Mouse (Mus musculus) ES-E14 (cell line): ENCODE measurements around the gene Ampd3. TPM values are rescaled to one million over a fixed set of nuclear protein-coding genes. Genes with fewer than 3 reads are reported as not detected.

ENCODE experiments used
- DNase-seq: peaks from one replicate; pipeline ENCODE4 v3.0.0-alpha.2; 2013; ENCODE audit warnings: low read depth, low spot score
- H3K27ac ChIP-seq: 2 replicates; pipeline ENCODE4 v1.5.1; 2012; ENCODE audit warnings: low read depth, mild to moderate bottlenecking, low read length, moderate library complexity, mixed read lengths; ENCODE audit not compliant: poor library complexity, insufficient read depth, severe bottlenecking
- H3K36me3 ChIP-seq: 2 replicates; pipeline ENCODE4 v1.6.1; 2012; ENCODE audit warnings: mild to moderate bottlenecking, low read length, moderate library complexity, mixed read lengths; ENCODE audit not compliant: control insufficient read depth, poor library complexity, insufficient read depth, severe bottlenecking
- H3K4me1 ChIP-seq, 2 experiments: fragments of 150-350 bp in 1 of 2; sonication (generic) in 1 of 2; 2 replicates each; pipeline ENCODE4 v1.6.1; 2012; ENCODE audit warnings: low read length in 2 of 2, mild to moderate bottlenecking in 1 of 2, mixed read lengths in 1 of 2; ENCODE audit not compliant: control insufficient read depth in 2 of 2, insufficient read depth in 2 of 2, poor library complexity in 1 of 2
- H3K4me3 ChIP-seq, 2 experiments: fragments of 150-350 bp in 1 of 2; sonication (generic) in 1 of 2; 2 replicates each; pipeline ENCODE4 v1.5.1; 2012; ENCODE audit warnings: low read length in 2 of 2, low read depth in 1 of 2, mild to moderate bottlenecking in 1 of 2, mixed read lengths in 1 of 2; ENCODE audit not compliant: insufficient read depth in 1 of 2, poor library complexity in 1 of 2, severe bottlenecking in 1 of 2
- H3K9ac ChIP-seq: 2 replicates; pipeline ENCODE4 v1.6.1; 2012; ENCODE audit warnings: low read depth, mild to moderate bottlenecking, low read length, mixed read lengths; ENCODE audit not compliant: poor library complexity, insufficient read depth, severe bottlenecking
- H3K9me3 ChIP-seq: fragments of 150-350 bp; sonication (generic); 2 replicates; pipeline ENCODE4 v1.6.1; 2012; ENCODE audit warnings: low read depth, mild to moderate bottlenecking, low read length; ENCODE audit not compliant: control insufficient read depth, insufficient read depth
- CHD2 ChIP-seq: IDR thresholded peaks from 2 replicates; pipeline ENCODE4 v1.6.1; 2014; ENCODE audit warnings: mild to moderate bottlenecking, low read depth, low read length, inconsistent platforms
- HCFC1 ChIP-seq: IDR thresholded peaks from 2 replicates; pipeline ENCODE4 v1.6.1; 2012; ENCODE audit warnings: low read length, inconsistent platforms, borderline replicate concordance; ENCODE audit not compliant: insufficient read depth
- MAFK ChIP-seq: IDR thresholded peaks from 2 replicates; pipeline ENCODE4 v1.6.1; 2014; ENCODE audit warnings: mild to moderate bottlenecking, low read depth, low read length, inconsistent platforms; ENCODE audit not compliant: insufficient read depth
- ZC3H11A ChIP-seq: IDR thresholded peaks from 2 replicates; pipeline ENCODE4 v1.6.1; 2012; ENCODE audit warnings: low read depth, mild to moderate bottlenecking, inconsistent platforms, low read length, borderline replicate concordance
- ZNF384 ChIP-seq: IDR thresholded peaks from 2 replicates; pipeline ENCODE4 v1.6.1; 2012; ENCODE audit warnings: low read depth, low read length, inconsistent platforms
- in situ Hi-C, 2 experiments: fragments of 600-800 bp; cut with MboI; formaldehyde crosslinking; loops; one replicate each; pipeline ENCODE4 v1.15.1; 2025; ENCODE audit warnings: low sequenced_read_pairs in 2 of 2, inconsistent platforms in 1 of 2; ENCODE audit not compliant: unreplicated experiment in 2 of 2
- total RNA-seq: library from RNA; depleted of rRNA; stranded (reverse); fragments of 300-350 nt; gene quantifications from 2 replicates; pipeline ENCODE4 v1.2.3, GENCODE M21; 2012

Gene Ampd3
- total RNA-seq, 1 experiment, result 2.4 TPM

GRCm38 (mm10) chr7:110847321-110847720 is 79.3 kb downstream of the Ampd3 start:
- H3K9ac ChIP-seq, result no peak overlapping the region
- in situ Hi-C loops, result no loop called here
- H3K4me1 ChIP-seq, result no peaks in the 10 kb centered on the region
- TF ChIP-seq HCFC1 (no peak), ZNF384 (no peak), CHD2 (no peak), ZC3H11A (no peak), MAFK (no peak)
- H3K9me3 ChIP-seq, result no peaks in the 10 kb centered on the region
- H3K4me3 ChIP-seq, result no peak overlapping the region
- no peaks in the 10 kb centered on the region for H3K36me3 ChIP-seq
- no peak overlapping the region for H3K27ac ChIP-seq
- no peak for DNase-seq

GRCm38 (mm10) chr7:110848371-110848770 is 80.4 kb downstream of the Ampd3 start:
- Histone ChIP-seq H3K27ac (no peak overlapping the region), H3K4me3 (no peak overlapping the region), H3K9me3 (no peaks in the 10 kb centered on the region), H3K36me3 (no peaks in the 10 kb centered on the region), H3K9ac (no peak overlapping the region), H3K4me1 (no peaks in the 10 kb centered on the region)
- no peak for TF ChIP-seq CHD2
- no peak for TF ChIP-seq MAFK
- TF ChIP-seq ZC3H11A, result no peak
- no peak for TF ChIP-seq ZNF384
- TF ChIP-seq HCFC1, result no peak
- in situ Hi-C loops, result no loop called here
- no peak for DNase-seq

- no peaks in the 10 kb centered on the region for H3K9me3 ChIP-seq
- H3K27ac ChIP-seq, result no peak overlapping the region
- TF ChIP-seq ZC3H11A, result no peak
Measured at GRCm38 (mm10) chr7:110851541-110852203, 83.7 kb downstream of the Ampd3 start.

GRCm38 (mm10) chr7:110853611-110854010 is 85.6 kb downstream of the Ampd3 start:
- H3K9ac ChIP-seq, result no peak overlapping the region
- H3K9me3 ChIP-seq, result no peaks in the 10 kb centered on the region
- in situ Hi-C loops, result no loop called here
- H3K4me3 ChIP-seq, result no peak overlapping the region
- TF ChIP-seq CHD2 (no peak), HCFC1 (no peak), ZC3H11A (no peak), ZNF384 (no peak), MAFK (no peak)
- H3K36me3 ChIP-seq, result no peaks in the 10 kb centered on the region
- no peaks in the 10 kb centered on the region for H3K4me1 ChIP-seq
- DNase-seq, result no peak
- H3K27ac ChIP-seq, result no peak overlapping the region

More at GRCm38 (mm10) chr7:110851541-110852203, 83.7 kb downstream of the Ampd3 start:
- Histone ChIP-seq H3K4me3 (no peak overlapping the region), H3K36me3 (no peaks in the 10 kb centered on the region), H3K9ac (no peak overlapping the region), H3K4me1 (no peaks in the 10 kb centered on the region)
- DNase-seq, result no peak
- in situ Hi-C loops, result no loop called here

GRCm38 (mm10) chr7:110854519-110854918 is 86.5 kb downstream of the Ampd3 start:
- no peaks in the 10 kb centered on the region for H3K36me3 ChIP-seq
- no peaks in the 10 kb centered on the region for H3K9me3 ChIP-seq
- no peak overlapping the region for H3K4me3 ChIP-seq
- H3K4me1 ChIP-seq, result no peaks in the 10 kb centered on the region
- TF ChIP-seq HCFC1 (no peak), ZNF384 (no peak), CHD2 (no peak), MAFK (no peak), ZC3H11A (no peak)
- in situ Hi-C loops, result no loop called here
- H3K9ac ChIP-seq, result no peak overlapping the region
- no peak for DNase-seq
- H3K27ac ChIP-seq, result no peak overlapping the region
